Mouse (Mus musculus) limb, embryonic 12.5 days (tissue): ENCODE data around the gene Rprd1b. TPM values are rescaled to one million over a fixed set of nuclear protein-coding genes. Genes with fewer than 3 reads are reported as not detected.
A peak's percentile ranks its signal among the peaks of the same experiment; 100 is the strongest.

Source experiments
- ATAC-seq: fragments of 200-750 bp; cut with Nextera tagmentation; 2 replicates; pipeline ENCODE4 v1.8.0; 2017; ENCODE audit warnings: low read depth, moderate TSS enrichment; ENCODE audit not compliant: insufficient number of reproducible peaks, insufficient read depth, low FRiP score, low TSS enrichment
- H3K27ac ChIP-seq: fragments of 300-500 bp; sonication (generic); 2 replicates; pipeline ENCODE4 v1.5.1; 2016; ENCODE audit warnings: mild to moderate bottlenecking, moderate library complexity
- H3K27me3 ChIP-seq: fragments of 300-500 bp; sonication (generic); 2 replicates; pipeline ENCODE4 v1.6.1; 2016; ENCODE audit warnings: mild to moderate bottlenecking, moderate library complexity
- H3K36me3 ChIP-seq: fragments of 300-500 bp; sonication (generic); 2 replicates; pipeline ENCODE4 v1.6.1; 2016; ENCODE audit warnings: mild to moderate bottlenecking, moderate library complexity
- H3K4me1 ChIP-seq: fragments of 300-500 bp; sonication (generic); replicated peaks from 2 replicates; pipeline ENCODE4 v1.6.1; 2016
- H3K4me2 ChIP-seq: fragments of 300-500 bp; sonication (generic); 2 replicates; pipeline ENCODE4 v1.6.1; 2016; ENCODE audit warnings: mild to moderate bottlenecking, moderate library complexity
- H3K4me3 ChIP-seq: fragments of 300-500 bp; sonication (generic); replicated peaks from 2 replicates; pipeline ENCODE4 v1.5.1; 2016; ENCODE audit warnings: mild to moderate bottlenecking
- H3K9ac ChIP-seq: fragments of 300-500 bp; sonication (generic); replicated peaks from 2 replicates; pipeline ENCODE4 v1.6.1; 2016; ENCODE audit warnings: mild to moderate bottlenecking, moderate library complexity
- H3K9me3 ChIP-seq: fragments of 300-500 bp; sonication (generic); 2 replicates; pipeline ENCODE4 v1.6.1; 2016; ENCODE audit warnings: mild to moderate bottlenecking, moderate library complexity
- WGBS: fragments of 180-500 bp; shearing (Covaris S2); methylation state at CpG from one replicate; pipeline ENCODE4 v1.1.7; 2016; 5-methylcytosine and 5-hydroxymethylcytosine counted together
- polyA plus RNA-seq: library from polyadenylated mRNA; unstranded; fragments of >200 nt; fragmentation: Nextera tagmentation; extraction: Ambion mirVana; gene quantifications from 2 replicates; pipeline ENCODE4 v1.2.1, GENCODE M21; 2016

The Rprd1b gene
- polyA plus RNA-seq, 1 experiment from 2014 or later: 57.1 TPM

- Histone ChIP-seq H3K4me2 (no peak overlapping the region), H3K9ac (no peak overlapping the region), H3K27ac (no peak overlapping the region), H3K9me3 (no peaks in the 10 kb centered on the region), H3K4me1 (peaks cover 21% of the 10 kb centered on the region), H3K27me3 (no peaks in the 10 kb centered on the region), H3K4me3 (no peak overlapping the region), H3K36me3 (no peaks in the 10 kb centered on the region)
- WGBS: 83% methylated on average over 6 of the region's 6 CpGs
- no peak for ATAC-seq
Measured at GRCm38 (mm10) chr2:158127245-158127644, 98.9 kb downstream of the Rprd1b start.

DNA sequence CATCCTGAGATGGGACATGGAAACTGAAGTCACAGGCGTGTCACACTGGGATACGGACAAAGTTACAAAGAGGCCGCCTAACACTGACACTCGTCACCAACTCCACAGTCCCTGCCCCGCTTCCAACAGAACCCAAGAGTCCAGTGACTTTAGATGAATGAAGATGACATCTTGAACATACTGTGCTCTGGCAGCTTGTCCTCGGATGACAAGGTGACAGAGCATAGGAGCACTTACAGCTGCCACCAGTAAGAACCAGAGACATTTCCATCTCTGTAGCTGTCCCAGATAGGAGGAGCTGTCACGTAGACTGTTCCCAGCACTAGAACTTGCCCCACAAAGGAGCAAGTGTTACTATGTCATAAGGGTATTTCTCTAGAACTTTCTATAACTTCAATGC is 99.6 kb downstream of the Rprd1b start:
- no peaks in the 10 kb centered on the region for H3K9me3 ChIP-seq
- H3K27ac ChIP-seq: no peak overlapping the region
- no peaks in the 10 kb centered on the region for H3K36me3 ChIP-seq
- H3K4me1 ChIP-seq: peaks cover 21% of the 10 kb centered on the region
- H3K4me3 ChIP-seq: no peak overlapping the region
- H3K4me2 ChIP-seq: no peak overlapping the region
- WGBS: 88% methylated on average over 7 of the region's 7 CpGs
- H3K9ac ChIP-seq: no peak overlapping the region
- no peak for ATAC-seq
- H3K27me3 ChIP-seq: no peaks in the 10 kb centered on the region

DNA sequence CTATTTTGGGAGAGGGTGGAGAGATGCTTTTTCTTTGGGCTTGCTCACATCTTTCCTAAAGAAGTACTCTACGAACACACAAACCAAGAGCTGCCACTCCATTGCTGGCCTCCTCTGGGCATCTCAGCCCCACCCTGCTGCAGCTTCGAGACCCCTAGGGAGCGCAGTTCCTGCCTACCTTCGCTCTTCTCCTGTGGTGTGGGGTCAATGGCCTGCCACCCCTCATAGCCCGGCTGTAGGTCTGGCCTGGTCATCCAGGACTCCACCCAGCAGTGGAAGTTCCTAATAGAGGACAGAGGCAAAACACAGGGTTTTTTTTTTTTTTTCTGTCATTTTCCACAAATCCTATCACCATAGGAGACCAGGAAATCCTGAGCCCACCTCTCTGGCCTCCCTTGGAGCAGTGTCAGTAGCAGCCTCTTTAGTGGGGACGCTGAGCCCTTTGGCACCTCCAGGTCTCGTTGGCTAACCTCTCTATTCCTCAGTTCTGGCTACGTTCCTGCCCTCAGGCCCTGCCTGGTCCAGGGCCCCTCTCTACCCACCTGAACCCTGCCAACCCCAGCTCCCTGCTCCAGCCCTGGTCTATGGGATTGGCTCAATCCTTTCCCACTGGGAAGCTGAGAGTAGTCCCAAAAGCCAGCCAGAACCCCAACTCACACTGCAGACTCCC is 100.3 kb downstream of the Rprd1b start:
- Histone ChIP-seq H3K36me3 (no peaks in the 10 kb centered on the region), H3K9me3 (no peaks in the 10 kb centered on the region), H3K4me1 (peaks cover 21% of the 10 kb centered on the region), H3K9ac (no peak overlapping the region), H3K4me2 (no peak overlapping the region), H3K27ac (no peak overlapping the region), H3K4me3 (no peak overlapping the region), H3K27me3 (no peaks in the 10 kb centered on the region)
- 76% methylated on average over 8 of the region's 8 CpGs for WGBS
- no peak for ATAC-seq

- H3K4me3 ChIP-seq: no peak overlapping the region
- H3K27me3 ChIP-seq: no peaks in the 10 kb centered on the region
- H3K4me2 ChIP-seq: no peak overlapping the region
- H3K9ac ChIP-seq: no peak overlapping the region
- 81% methylated on average over 16 of the region's 16 CpGs for WGBS
- H3K4me1 ChIP-seq: peaks cover 21% of the 10 kb centered on the region
- no peaks in the 10 kb centered on the region for H3K9me3 ChIP-seq
- no peaks in the 10 kb centered on the region for H3K36me3 ChIP-seq
- no peak overlapping the region for H3K27ac ChIP-seq
- no peak for ATAC-seq
Measured at GRCm38 (mm10) chr2:158129291-158130002, 101.2 kb downstream of the Rprd1b start.

DNA sequence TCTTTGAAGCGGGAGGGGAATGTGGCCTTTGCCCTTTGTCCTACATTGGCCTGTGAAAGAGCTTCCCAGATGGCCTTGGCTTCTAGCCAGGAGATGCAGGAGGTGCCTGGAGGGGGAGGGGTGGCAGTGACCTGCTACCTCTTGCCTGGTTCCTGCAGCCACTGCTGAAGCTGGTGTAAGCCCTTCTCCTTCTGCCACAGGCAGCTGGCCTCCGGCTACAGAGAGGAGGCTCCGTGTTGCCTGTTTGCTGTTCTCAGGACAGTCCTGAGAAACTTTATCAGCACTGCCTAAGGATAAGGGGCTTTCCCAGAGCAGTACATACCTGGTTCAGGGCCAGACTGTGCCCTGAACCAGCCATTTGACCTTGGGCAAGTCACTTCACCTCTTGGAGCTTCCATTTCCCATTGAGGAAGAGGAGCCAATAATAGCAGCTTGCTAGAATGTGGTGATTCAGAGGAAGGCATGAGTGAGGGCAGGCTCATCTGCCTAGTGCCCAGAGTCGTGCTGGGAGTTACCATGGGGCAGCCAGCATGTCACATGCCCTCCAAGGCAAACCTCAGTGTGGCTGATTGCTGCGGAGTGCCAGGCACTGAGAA is 102.2 kb downstream of the Rprd1b start:
- H3K27me3 ChIP-seq: no peaks in the 10 kb centered on the region
- H3K36me3 ChIP-seq: no peaks in the 10 kb centered on the region
- H3K9me3 ChIP-seq: no peaks in the 10 kb centered on the region
- no peak overlapping the region for H3K9ac ChIP-seq
- 44% methylated on average over 5 of the region's 5 CpGs for whole genome bisulfite sequencing
- H3K4me2 ChIP-seq: no peak overlapping the region
- H3K4me3 ChIP-seq: no peak overlapping the region
- no peak for ATAC-seq
- H3K4me1 ChIP-seq: peaks cover 21% of the 10 kb centered on the region
- 0 out of 2 replicates have a peak overlapping the region, but pooled peaks have one; percentile 5 for H3K27ac ChIP-seq

DNA sequence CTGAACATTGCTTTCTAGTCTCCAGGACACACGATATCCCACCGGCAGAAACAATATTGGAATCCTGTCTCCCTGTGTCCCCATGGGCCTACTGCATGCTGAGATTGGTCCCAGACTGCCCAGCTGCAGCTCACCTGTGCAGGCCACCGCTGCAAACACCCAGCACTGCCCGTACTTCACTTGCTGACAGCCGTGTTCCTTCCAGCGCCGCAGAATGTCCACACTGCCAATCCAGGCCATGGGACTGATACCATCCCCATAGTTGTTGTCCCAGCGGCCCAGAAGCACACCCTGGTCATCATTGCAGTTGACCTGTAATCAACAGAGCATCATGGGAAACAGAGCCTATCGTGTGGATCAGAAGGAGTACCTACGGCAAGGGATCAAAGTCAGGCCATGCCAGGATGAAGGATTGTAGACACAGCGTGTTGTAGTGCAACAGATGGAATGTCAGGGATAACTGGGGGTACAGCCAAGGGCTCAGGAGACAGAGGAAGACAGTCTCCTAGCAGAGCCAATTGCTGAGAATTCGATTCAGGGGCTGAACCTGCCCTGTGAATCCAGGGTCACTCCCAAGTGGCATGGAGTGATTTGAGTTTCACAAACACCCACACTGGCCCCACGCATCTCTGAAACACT is 103.0 kb downstream of the Rprd1b start:
- no peaks in the 10 kb centered on the region for H3K36me3 ChIP-seq
- no peak overlapping the region for H3K4me3 ChIP-seq
- no peak overlapping the region for H3K27ac ChIP-seq
- no peak overlapping the region for H3K9ac ChIP-seq
- no peak overlapping the region for H3K4me2 ChIP-seq
- ATAC-seq: no peak
- H3K4me1 ChIP-seq: peaks cover 21% of the 10 kb centered on the region
- no peaks in the 10 kb centered on the region for H3K27me3 ChIP-seq
- 87% methylated on average over 13 of the region's 13 CpGs for WGBS
- no peaks in the 10 kb centered on the region for H3K9me3 ChIP-seq

GRCm38 (mm10) chr2:158132320-158132719 is 104.0 kb downstream of the Rprd1b start:
- peaks cover 21% of the 10 kb centered on the region for H3K4me1 ChIP-seq
- 89% methylated on average over 10 of the region's 10 CpGs for WGBS
- H3K27me3 ChIP-seq: no peaks in the 10 kb centered on the region
- H3K9ac ChIP-seq: no peak overlapping the region
- no peak overlapping the region for H3K27ac ChIP-seq
- no peak overlapping the region for H3K4me3 ChIP-seq
- H3K4me2 ChIP-seq: no peak overlapping the region
- H3K36me3 ChIP-seq: no peaks in the 10 kb centered on the region
- H3K9me3 ChIP-seq: no peaks in the 10 kb centered on the region
- no peak for ATAC-seq

GRCm38 (mm10) chr2:158133050-158133449 is 104.8 kb downstream of the Rprd1b start:
- H3K9me3 ChIP-seq: no peaks in the 10 kb centered on the region
- H3K4me2 ChIP-seq: no peak overlapping the region
- no peak for ATAC-seq
- 59% methylated on average over 6 of the region's 6 CpGs for whole genome bisulfite sequencing
- H3K27me3 ChIP-seq: no peaks in the 10 kb centered on the region
- no peak overlapping the region for H3K9ac ChIP-seq
- peaks cover 21% of the 10 kb centered on the region for H3K4me1 ChIP-seq
- no peaks in the 10 kb centered on the region for H3K36me3 ChIP-seq
- H3K4me3 ChIP-seq: no peak overlapping the region
- no peak overlapping the region for H3K27ac ChIP-seq

GRCm38 (mm10) chr2:158136205-158136604 is 107.9 kb downstream of the Rprd1b start:
- H3K4me1 ChIP-seq: peaks cover 8% of the 10 kb centered on the region; the same call in 1 of the 2 replicates
- no peaks in the 10 kb centered on the region for H3K27me3 ChIP-seq
- H3K4me2 ChIP-seq: no peak overlapping the region
- H3K4me3 ChIP-seq: no peak overlapping the region
- no peaks in the 10 kb centered on the region for H3K9me3 ChIP-seq
- WGBS: 46% methylated on average over 7 of the region's 7 CpGs
- no peaks in the 10 kb centered on the region for H3K36me3 ChIP-seq
- H3K27ac ChIP-seq: no peak overlapping the region
- no peak overlapping the region for H3K9ac ChIP-seq
- no peak for ATAC-seq

DNA sequence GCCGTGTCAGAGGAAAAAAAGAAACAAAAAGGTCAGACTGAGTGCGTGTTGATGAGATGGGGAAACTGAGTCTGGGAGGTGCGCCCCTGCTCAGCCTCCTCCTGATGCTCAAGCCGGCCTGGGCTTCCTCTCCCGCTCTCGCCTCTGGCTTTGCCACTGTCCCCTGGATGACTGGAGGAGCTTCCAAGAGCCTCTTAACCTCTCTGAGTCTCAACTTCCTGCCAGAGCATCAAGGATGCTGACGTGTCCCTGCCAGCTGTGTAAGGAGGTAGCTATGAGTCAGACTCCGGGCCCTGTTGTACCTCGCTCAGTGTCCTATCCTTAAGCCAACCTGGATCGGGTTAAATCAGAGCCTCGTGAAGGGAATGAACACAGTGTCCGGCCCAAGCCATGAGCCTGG is 109.5 kb downstream of the Rprd1b start:
- no peaks in the 10 kb centered on the region for H3K9me3 ChIP-seq
- ATAC-seq: no peak
- no peak overlapping the region for H3K4me2 ChIP-seq
- peaks cover 8% of the 10 kb centered on the region for H3K4me1 ChIP-seq
- H3K27me3 ChIP-seq: peaks cover 6% of the 10 kb centered on the region; the same call in 1 of the 2 replicates
- no peak overlapping the region for H3K9ac ChIP-seq
- no peaks in the 10 kb centered on the region for H3K36me3 ChIP-seq
- H3K4me3 ChIP-seq: no peak overlapping the region
- no peak overlapping the region for H3K27ac ChIP-seq
- 89% methylated on average over 12 of the region's 12 CpGs for WGBS

- ATAC-seq: no peak
- Histone ChIP-seq H3K4me2 (no peak overlapping the region), H3K4me3 (no peak overlapping the region), H3K9me3 (no peaks in the 10 kb centered on the region), H3K4me1 (peaks cover 16% of the 10 kb centered on the region), H3K27me3 (peaks cover 10% of the 10 kb centered on the region; the same call in 1 of the 2 replicates), H3K9ac (no peak overlapping the region), H3K27ac (no peak overlapping the region), H3K36me3 (no peaks in the 10 kb centered on the region)
- WGBS: 87% methylated on average over 9 of the region's 9 CpGs
Measured at GRCm38 (mm10) chr2:158138778-158139177, 110.5 kb downstream of the Rprd1b start.
